Mouse (Mus musculus): ENCODE measurements around the gene Olfr523. TPM values are rescaled to one million over a fixed set of nuclear protein-coding genes. Genes with fewer than 3 reads are reported as not detected.

Olfr523 gene
- total and polyA plus RNA-seq, 3 experiments = not detected

GRCm38 (mm10) chr7:140196002-140196401, 23.0 kb downstream of the Olfr523 start:
- no peak for TF ChIP-seq GABPA (IDR thresholded peaks at IDR 0.05; ENCODE audit: insufficient replicate concordance, low read depth, low read length)
- no peak for TF ChIP-seq UBTF (IDR thresholded peaks at IDR 0.05; ENCODE audit: low read depth, low read length)
- no peak for TF ChIP-seq MAX (IDR thresholded peaks at IDR 0.05; ENCODE audit: low read length)
- no peak for TF ChIP-seq KAT2A (IDR thresholded peaks at IDR 0.05; ENCODE audit: insufficient replicate concordance, low read length)
- TF ChIP-seq ZKSCAN1 (IDR thresholded peaks at IDR 0.05; ENCODE audit: borderline replicate concordance, low read depth, low read length) = no peak
- TF ChIP-seq POLR2A (IDR thresholded peaks at IDR 0.05; ENCODE audit: low read depth, low read length) = no peak
- TF ChIP-seq MXI1 (IDR thresholded peaks at IDR 0.05; ENCODE audit: low read depth, low read length) = no peak
- TF ChIP-seq MYC (IDR thresholded peaks at IDR 0.05; ENCODE audit: low read depth, low read length) = no peak
- TF ChIP-seq MAFK (IDR thresholded peaks at IDR 0.05; ENCODE audit: insufficient replicate concordance, low read length) = no peak
- no peak for TF ChIP-seq HCFC1 (IDR thresholded peaks at IDR 0.05; ENCODE audit: low read depth, low read length)
- TF ChIP-seq CTCF (conservative IDR thresholded peaks at IDR 0.05 in 1 of 2, IDR thresholded peaks at IDR 0.05 in 1 of 2; ENCODE audit: low read depth in 2 of 2, low read length in 2 of 2) = no peak
- TF ChIP-seq NRF1 (IDR thresholded peaks at IDR 0.05; ENCODE audit: low read depth, low read length) = no peak
- TF ChIP-seq CHD1 (IDR thresholded peaks at IDR 0.05; ENCODE audit: low read depth, low read length) = no peak
- no peak for TF ChIP-seq ETS1 (conservative IDR thresholded peaks at IDR 0.05; ENCODE audit: low read depth, low read length)
- no peak for TF ChIP-seq ZC3H11A (IDR thresholded peaks at IDR 0.05; ENCODE audit: low read depth, low read length)
- TF ChIP-seq USF2 (conservative IDR thresholded peaks at IDR 0.05; ENCODE audit: low read depth, low read length) = no peak
- no peak for TF ChIP-seq BHLHE40 (IDR thresholded peaks at IDR 0.05; ENCODE audit: low read depth, low read length)
- TF ChIP-seq JUN (IDR thresholded peaks at IDR 0.05; ENCODE audit: insufficient read depth, low read depth, low read length) = no peak
- TF ChIP-seq ELF1 (IDR thresholded peaks at IDR 0.05; ENCODE audit: low read depth, low read length) = no peak
- no peak for TF ChIP-seq MEF2A (IDR thresholded peaks at IDR 0.05; ENCODE audit: borderline replicate concordance, low read depth, low read length)
- H3K79me2 ChIP-seq (replicated peaks; ENCODE audit: control insufficient read depth, extremely low read depth, insufficient read depth, poor library complexity, severe bottlenecking) = no peaks in the 10 kb centered on the region
- no peak overlapping the region for H3K4me2 ChIP-seq (ENCODE audit: insufficient read depth, low read depth, poor library complexity, severe bottlenecking)
- no peak overlapping the region for H3K4me3 ChIP-seq (replicated peaks in 1 of 3; ENCODE audit: low read depth in 2 of 3, low read length in 2 of 3, poor library complexity in 1 of 3)
- in situ Hi-C loops (cut with MboI; ENCODE audit: low pct_ligation_motif_present, low pct_unique_long_range_greater_than_20kb, low sequenced_read_pairs) (loop anchor here (25.0 kb wide), 1 partner anchor 591 kb away; the partner anchor contains the start of gene Syce1), dilution Hi-C loops (cut with MboI; ENCODE audit: extremely low pct_ligation_motif_present, extremely low pct_unique_long_range_greater_than_20kb, low sequenced_read_pairs) (no loop called here)
- no peak overlapping the region for H3K27ac ChIP-seq (ENCODE audit: insufficient read depth, low read depth)
- no peak overlapping the region for H3K9ac ChIP-seq (ENCODE audit: insufficient read depth, low read depth)
- DNase-seq (ENCODE audit: extremely low read depth) = no peak
- peaks cover 86% of the 10 kb centered on the region for H3K27me3 ChIP-seq (replicated peaks)
- no peaks in the 10 kb centered on the region for H3K36me3 ChIP-seq (replicated peaks in 1 of 2; ENCODE audit: control insufficient read depth in 1 of 2, insufficient read depth in 1 of 2, low read length in 1 of 2)
- H3K9me3 ChIP-seq (replicated peaks; ENCODE audit: low read length) = no peaks in the 10 kb centered on the region
- H3K4me1 ChIP-seq (ENCODE audit: control insufficient read depth in 1 of 2, insufficient read depth in 2 of 2) = no peaks in the 10 kb centered on the region

- no peak overlapping the region for H3K4me2 ChIP-seq (ENCODE audit: insufficient read depth, low read depth, poor library complexity, severe bottlenecking)
- H3K36me3 ChIP-seq (replicated peaks in 1 of 2; ENCODE audit: control insufficient read depth in 1 of 2, insufficient read depth in 1 of 2, low read length in 1 of 2) = no peaks in the 10 kb centered on the region
- TF ChIP-seq RAD21 (IDR thresholded peaks at IDR 0.05; ENCODE audit: low read depth, low read length) (no peak), POLR2A (IDR thresholded peaks at IDR 0.05; ENCODE audit: low read depth, low read length) (no peak), EP300 (IDR thresholded peaks at IDR 0.05; ENCODE audit: low read length) (no peak), ZC3H11A (IDR thresholded peaks at IDR 0.05; ENCODE audit: low read depth, low read length) (no peak), TBP (conservative IDR thresholded peaks at IDR 0.05; ENCODE audit: low read depth, low read length) (no peak), JUND (conservative IDR thresholded peaks at IDR 0.05; ENCODE audit: low read depth, low read length) (no peak), NRF1 (IDR thresholded peaks at IDR 0.05; ENCODE audit: low read depth, low read length) (no peak), ELF1 (IDR thresholded peaks at IDR 0.05; ENCODE audit: low read depth, low read length) (no peak), MYC (IDR thresholded peaks at IDR 0.05; ENCODE audit: low read depth, low read length) (no peak), BHLHE40 (IDR thresholded peaks at IDR 0.05; ENCODE audit: low read depth, low read length) (no peak), SMC3 (IDR thresholded peaks at IDR 0.05; ENCODE audit: low read depth, low read length) (no peak), POLR2AphosphoS2 (IDR thresholded peaks at IDR 0.05; ENCODE audit: low read depth, low read length) (no peak), MAX (IDR thresholded peaks at IDR 0.05; ENCODE audit: low read length) (no peak), RCOR1 (conservative IDR thresholded peaks at IDR 0.05; ENCODE audit: low read depth, low read length) (no peak), KAT2A (IDR thresholded peaks at IDR 0.05; ENCODE audit: insufficient replicate concordance, low read length) (no peak)
- in situ Hi-C loops (cut with MboI; ENCODE audit: low pct_ligation_motif_present, low pct_unique_long_range_greater_than_20kb, low sequenced_read_pairs) (no loop called here), dilution Hi-C loops (cut with MboI; ENCODE audit: extremely low pct_ligation_motif_present, extremely low pct_unique_long_range_greater_than_20kb, low sequenced_read_pairs) (no loop called here)
- H3K27me3 ChIP-seq (replicated peaks) = peaks cover 98% of the 10 kb centered on the region
- H3K4me1 ChIP-seq (ENCODE audit: control insufficient read depth in 1 of 2, insufficient read depth in 2 of 2) = no peaks in the 10 kb centered on the region
- no peaks in the 10 kb centered on the region for H3K9me3 ChIP-seq (replicated peaks; ENCODE audit: low read length)
- no peak overlapping the region for H3K27ac ChIP-seq (ENCODE audit: insufficient read depth, low read depth)
- H3K4me3 ChIP-seq (replicated peaks in 1 of 3; ENCODE audit: low read depth in 2 of 3, low read length in 2 of 3, poor library complexity in 1 of 3) = no peak overlapping the region
- H3K79me2 ChIP-seq (replicated peaks; ENCODE audit: control insufficient read depth, extremely low read depth, insufficient read depth, poor library complexity, severe bottlenecking) = no peaks in the 10 kb centered on the region
- no peak overlapping the region for H3K9ac ChIP-seq (ENCODE audit: insufficient read depth, low read depth)
- DNase-seq (ENCODE audit: extremely low read depth) = no peak
Measured at GRCm38 (mm10) chr7:140201090-140201489, 28.1 kb downstream of the Olfr523 start.

Measured in CH12.LX (cell line).